Mouse (Mus musculus) left cerebral cortex, postnatal 4 days (tissue): ENCODE data around the gene Phka2. TPM values are rescaled to one million over a fixed set of nuclear protein-coding genes. Genes with fewer than 3 reads are reported as not detected.

ENCODE experiments used
- DNase-seq: peaks from one replicate; pipeline ENCODE4 v3.0.0-alpha.2; 2022
- intact Hi-C: fragments of 180-260 bp; cut with DNase I; formaldehyde crosslinking; loops from one replicate; pipeline ENCODE4 v1.15.1; 2025
- total RNA-seq, 2 experiments: library from RNA; stranded (reverse); gene quantifications; 2 replicates each; pipeline ENCODE4 v1.2.3; 2021

The Phka2 gene
- total RNA-seq, 2 experiments from 2014 or later, result 18.1 to 22.2 TPM

DNA sequence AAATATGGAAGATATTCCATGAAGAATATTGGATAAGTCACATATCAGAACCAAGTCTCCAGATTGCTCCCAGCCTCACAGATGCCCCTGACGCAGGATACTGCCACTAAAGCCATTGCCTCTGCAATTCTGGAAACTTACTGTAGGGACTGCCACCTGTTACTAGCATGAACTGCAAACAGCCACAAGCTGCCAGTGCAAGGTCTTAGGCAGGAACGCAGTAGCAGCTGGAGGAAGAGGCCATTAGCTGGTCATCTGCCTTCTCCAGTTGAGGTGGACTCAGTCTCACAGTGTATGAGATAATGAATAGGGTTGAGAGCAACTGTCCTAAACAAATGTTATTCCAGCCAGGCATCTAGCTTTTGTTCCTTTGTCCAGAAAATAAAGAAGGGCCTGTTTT, 96.1 kb downstream of the Phka2 start:
- DNase-seq, result no peak
- intact Hi-C loops, result no loop called here

DNA sequence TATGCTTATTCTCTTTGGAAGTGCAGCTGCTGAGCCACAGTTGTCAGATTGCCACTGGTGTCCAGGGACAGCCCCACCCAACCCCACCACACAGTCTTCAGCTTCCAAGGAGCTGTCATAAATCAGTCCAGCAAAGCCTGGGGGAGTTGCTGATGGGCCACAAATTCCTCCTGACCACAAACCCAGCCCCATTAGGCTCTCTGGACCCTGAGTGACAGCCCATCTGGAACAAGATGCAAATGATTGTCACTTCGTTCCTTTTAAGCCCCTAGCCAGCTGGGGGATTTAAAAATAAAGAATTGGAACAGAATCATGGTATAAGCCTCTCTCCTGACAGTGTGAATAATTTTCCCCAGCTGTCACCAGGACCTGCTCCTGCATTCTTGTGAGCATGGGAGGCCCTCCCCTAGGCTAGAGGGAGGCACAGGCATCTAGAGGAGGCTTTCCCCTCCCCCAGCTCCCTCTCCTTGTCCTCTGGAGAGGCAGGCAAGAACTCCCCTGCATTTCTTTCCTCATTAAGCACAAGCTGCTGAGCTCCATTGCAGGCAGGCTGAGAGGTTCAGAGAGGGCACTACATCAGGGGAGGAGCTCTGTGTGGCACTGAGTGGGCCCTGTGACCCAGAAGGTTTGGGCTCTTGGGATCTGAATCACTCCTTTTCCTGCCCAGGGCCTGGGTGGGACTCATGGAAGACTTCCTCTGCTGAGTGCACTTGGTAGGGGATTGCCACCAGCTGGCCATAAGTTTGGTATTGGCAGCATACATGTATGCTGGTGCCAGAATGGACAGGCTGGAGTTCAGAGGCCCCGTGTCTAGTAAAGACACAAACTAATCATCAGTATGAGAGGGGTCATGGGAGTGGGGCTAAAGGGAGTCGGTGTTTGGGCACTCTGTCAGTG, 96.8 kb downstream of the Phka2 start:
- intact Hi-C loops, result no loop called here
- DNase-seq, result peak; percentile 17

DNA sequence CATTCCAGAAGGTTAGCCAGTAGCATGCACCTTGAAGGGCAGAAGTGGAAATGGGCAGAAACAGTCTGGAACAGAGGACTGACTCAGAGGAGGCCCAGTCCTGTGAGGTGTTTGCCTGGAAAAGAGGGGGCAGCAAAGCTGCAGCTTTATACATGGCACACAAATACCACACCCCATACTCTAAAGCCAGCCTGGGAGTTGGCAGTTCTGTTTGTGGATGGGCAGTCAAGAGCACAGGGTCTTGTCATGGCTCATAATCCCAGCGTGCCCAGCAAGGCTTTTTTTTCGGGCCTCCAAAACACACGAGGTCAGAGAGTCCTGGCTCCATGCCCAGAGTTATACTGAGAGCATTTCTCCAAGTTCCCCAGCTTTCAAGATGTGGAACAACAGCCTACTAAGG, 99.1 kb downstream of the Phka2 start:
- intact Hi-C loops, result no loop called here
- peak; percentile 20 for DNase-seq

DNA sequence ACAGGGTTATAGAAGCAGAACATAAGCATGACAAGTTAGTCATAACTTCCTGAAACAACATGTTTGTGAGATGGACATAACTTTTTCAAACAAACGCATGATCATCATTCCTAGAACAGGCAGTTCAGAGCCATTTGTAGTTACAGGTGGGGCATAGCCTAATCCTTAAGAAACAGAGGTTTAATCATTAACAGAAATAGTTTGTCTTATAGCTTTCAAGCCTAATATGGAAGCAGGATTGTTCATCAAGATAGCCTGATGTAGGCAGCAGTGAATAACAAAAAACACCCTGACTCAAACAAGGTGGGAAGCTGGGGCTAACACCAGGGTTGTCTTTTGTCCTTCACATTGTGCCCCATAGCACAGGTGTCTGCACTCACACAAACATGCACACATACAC, 100.8 kb downstream of the Phka2 start:
- intact Hi-C loops, result no loop called here

DNA sequence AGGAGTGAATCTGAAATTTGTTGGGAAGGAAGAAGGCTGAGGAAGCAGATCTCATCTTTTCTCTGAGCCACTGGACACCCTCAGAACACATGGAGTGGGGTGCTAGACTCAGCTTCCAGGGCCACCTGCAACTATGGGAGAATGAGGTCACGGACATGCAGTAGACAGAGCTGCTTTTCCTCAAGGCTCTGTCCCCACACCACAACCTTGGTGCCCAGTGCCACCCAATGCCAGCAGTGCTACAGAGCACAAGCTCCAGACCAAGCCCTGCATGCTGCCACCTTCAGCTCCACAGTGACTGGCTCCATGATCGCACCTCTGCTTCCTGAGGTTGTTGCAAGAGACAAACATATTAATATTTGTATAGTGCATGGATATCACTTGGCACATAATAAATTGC, 101.3 kb downstream of the Phka2 start:
- no peak for DNase-seq
- intact Hi-C loops, result no loop called here

More for the DNA sequence above, 100.8 kb downstream of the Phka2 start:
- DNase-seq, result no peak

DNA sequence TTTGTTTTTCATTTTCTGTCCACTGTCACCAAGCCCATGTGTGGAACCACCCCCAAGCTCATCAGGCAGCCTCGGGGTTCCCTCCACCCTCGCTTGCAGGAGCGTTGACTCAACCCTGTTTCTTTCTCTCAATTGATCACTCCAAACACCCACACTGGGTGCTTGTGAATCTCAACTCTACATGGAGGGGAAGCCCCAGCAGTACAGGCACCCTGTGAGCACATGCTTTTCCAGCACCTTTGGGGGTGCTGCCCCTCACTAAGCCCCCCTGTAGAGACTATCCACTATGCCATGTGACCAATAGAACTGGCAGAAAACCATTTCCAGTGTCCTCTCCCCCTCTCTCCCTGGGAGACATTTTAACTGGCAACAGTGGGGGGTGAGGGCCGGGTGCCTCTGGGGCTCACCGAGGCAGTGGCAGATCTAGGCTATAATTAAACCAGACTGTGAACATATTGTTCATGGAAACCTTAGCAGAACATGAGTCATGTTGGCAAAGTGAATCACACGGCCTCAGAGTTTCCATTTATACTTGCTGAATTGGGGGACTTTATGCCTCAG, 102.1 kb downstream of the Phka2 start:
- DNase-seq, result no peak
- intact Hi-C loops, result no loop called here

DNA sequence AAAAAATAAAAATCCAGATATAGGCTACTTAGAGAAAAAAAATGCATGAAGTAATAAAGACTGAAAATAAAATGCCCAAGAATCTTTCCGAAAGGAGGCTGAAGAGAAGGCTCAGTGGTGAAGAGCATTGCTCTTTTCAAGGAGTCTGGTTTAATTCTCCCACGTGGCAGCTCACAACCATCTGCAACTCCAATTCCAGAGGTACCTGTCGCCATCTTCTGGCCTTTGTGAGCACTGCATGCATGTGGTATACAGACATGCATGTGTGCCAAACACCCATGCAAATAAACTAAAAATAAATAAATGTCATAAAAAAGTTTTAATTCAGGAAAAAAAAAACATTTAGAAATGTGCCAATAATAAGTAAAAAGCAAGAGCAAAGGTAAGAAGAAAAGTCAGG, 107.9 kb downstream of the Phka2 start:
- intact Hi-C loops, result no loop called here
- peak; percentile 34 for DNase-seq

DNA sequence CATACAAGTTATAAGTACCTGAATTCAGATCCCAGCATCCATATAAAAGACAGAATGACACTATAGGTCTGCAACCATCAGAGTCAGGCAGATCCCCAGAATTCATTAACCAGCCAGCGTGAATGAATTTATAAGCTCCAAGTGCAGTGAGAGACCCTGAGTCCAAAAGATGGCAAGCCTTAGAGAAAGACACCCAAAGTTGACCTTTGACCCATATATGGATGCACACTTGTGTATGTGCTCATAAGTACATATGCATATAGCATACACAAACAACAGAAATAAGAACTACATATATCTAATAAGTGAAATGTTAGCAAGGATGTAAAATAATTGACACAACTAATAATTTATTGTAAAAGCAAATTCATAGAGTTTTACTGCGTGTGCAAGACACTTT, 108.5 kb downstream of the Phka2 start:
- intact Hi-C loops, result no loop called here
- no peak for DNase-seq

DNA sequence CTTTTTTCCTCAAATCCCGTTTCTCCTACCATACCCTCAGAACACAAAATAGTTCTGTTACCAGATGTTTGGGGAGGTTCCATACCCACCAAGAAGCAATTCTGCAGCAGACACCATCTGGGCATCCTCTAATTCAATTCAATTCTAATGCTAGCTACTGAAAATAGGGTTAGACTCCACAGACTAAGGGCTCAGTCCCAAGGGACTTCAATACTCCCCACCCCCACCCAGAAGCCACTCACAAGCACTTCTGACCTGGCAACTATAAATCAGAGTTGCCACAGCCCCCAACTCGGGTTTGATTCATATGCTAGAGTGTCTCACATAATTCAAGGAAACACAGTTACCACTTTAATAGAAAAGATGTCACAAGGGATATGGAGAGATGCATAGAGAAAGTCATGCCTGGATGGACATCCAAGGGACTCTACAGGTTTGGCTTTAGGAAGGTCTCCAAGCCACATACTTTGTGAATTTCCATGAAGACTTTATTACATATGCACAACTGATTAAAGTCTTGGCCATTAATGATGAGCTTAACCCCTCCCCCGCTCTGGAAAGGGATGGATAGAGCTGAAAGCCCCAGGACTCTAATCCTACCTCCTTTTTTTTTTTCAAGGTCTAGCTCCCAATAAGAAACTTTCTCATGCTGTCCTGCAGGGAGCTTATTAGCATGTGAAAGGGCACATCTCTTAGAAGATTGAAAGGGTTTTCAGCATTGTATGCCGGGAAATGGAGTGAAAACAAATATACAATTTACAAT, 109.1 kb downstream of the Phka2 start:
- intact Hi-C loops, result no loop called here

More for the DNA sequence above, 109.1 kb downstream of the Phka2 start:
- DNase-seq, result no peak

Other genes with a start within 250 kb of the Phka2 start
- 1 to 10 TPM; 4.1 to 4.4 TPM for gene Adgrg2, start 111.5 kb upstream of the Phka2 start, total RNA-seq
- gene Ppef1, start 233.6 kb downstream of the Phka2 start, total RNA-seq, result 1 to 10 TPM in 1 of 2 experiments, under 1 TPM in 1; 0.76 to 1.0 TPM